Mouse (Mus musculus): Measurements from ENCODE around the gene Acss1. TPM values are rescaled to one million over a fixed set of nuclear protein-coding genes. Genes with fewer than 3 reads are reported as not detected.

Gene Acss1
- polyA plus RNA-seq, 1 experiment from 2014 or later, result 5.3 TPM

GRCm38 (mm10) chr2:150666723-150667064 lies 1.6 kb downstream of the Acss1 start:
- Histone ChIP-seq H3K27ac (ENCODE audit: low read depth) (no peak overlapping the region), H3K4me1 (ENCODE audit: insufficient read depth) (peaks cover 6% of the 10 kb centered on the region; the same call in 1 of the 2 replicates), H3K36me3 (ENCODE audit: insufficient read depth) (no peaks in the 10 kb centered on the region), H3K4me3 (ENCODE audit: low read depth, low read length) (peak overlapping the region; percentile 60), H3K4me2 (peak overlapping the region; percentile 97), H3K9ac (no peak overlapping the region), H3K9me3 (ENCODE audit: low read depth, low read length) (no peaks in the 10 kb centered on the region), H3K27me3 (ENCODE audit: insufficient read depth, low read length) (peaks cover 7% of the 10 kb centered on the region; the same call in 1 of the 2 replicates)
- WGBS, result 31% methylated on average over 7 of the region's 7 CpGs
- DNase-seq, result no peak
- no peak for TF ChIP-seq CTCF (IDR thresholded peaks at IDR 0.05; ENCODE audit: low read depth)
- ATAC-seq (ENCODE audit: insufficient read depth), result no peak

- ATAC-seq (ENCODE audit: insufficient read depth) (no peak), DNase-seq (no peak)
- Histone ChIP-seq H3K4me3 (ENCODE audit: low read depth, low read length) (no peak overlapping the region), H3K27ac (ENCODE audit: low read depth) (no peak overlapping the region), H3K4me1 (ENCODE audit: insufficient read depth) (peaks cover 6% of the 10 kb centered on the region; the same call in 1 of the 2 replicates), H3K9me3 (ENCODE audit: low read depth, low read length) (no peaks in the 10 kb centered on the region), H3K36me3 (ENCODE audit: insufficient read depth) (no peaks in the 10 kb centered on the region), H3K27me3 (ENCODE audit: insufficient read depth, low read length) (peaks cover 7% of the 10 kb centered on the region; the same call in 1 of the 2 replicates), H3K9ac (no peak overlapping the region), H3K4me2 (peak overlapping the region; percentile 16; the same call in 1 of the 2 replicates)
- TF ChIP-seq CTCF (IDR thresholded peaks at IDR 0.05; ENCODE audit: low read depth), result no peak
- WGBS, result 39% methylated on average over 10 of the region's 10 CpGs
Measured at GRCm38 (mm10) chr2:150665534-150666451, 2.5 kb downstream of the Acss1 start.

GRCm38 (mm10) chr2:150665006-150665405 lies 3.3 kb downstream of the Acss1 start:
- no peak overlapping the region for H3K27ac ChIP-seq (ENCODE audit: low read depth)
- peaks cover 6% of the 10 kb centered on the region; the same call in 1 of the 2 replicates for H3K4me1 ChIP-seq (ENCODE audit: insufficient read depth)
- WGBS, result 60% methylated on average over 2 of the region's 2 CpGs
- TF ChIP-seq CTCF (IDR thresholded peaks at IDR 0.05; ENCODE audit: low read depth), result no peak
- H3K9ac ChIP-seq, result no peak overlapping the region
- H3K4me3 ChIP-seq (ENCODE audit: low read depth, low read length), result no peak overlapping the region
- DNase-seq (no peak), ATAC-seq (ENCODE audit: insufficient read depth) (no peak)
- H3K36me3 ChIP-seq (ENCODE audit: insufficient read depth), result no peaks in the 10 kb centered on the region
- H3K4me2 ChIP-seq, result peak overlapping the region; percentile 16; the same call in 1 of the 2 replicates
- H3K27me3 ChIP-seq (ENCODE audit: insufficient read depth, low read length), result peaks cover 7% of the 10 kb centered on the region; the same call in 1 of the 2 replicates
- no peaks in the 10 kb centered on the region for H3K9me3 ChIP-seq (ENCODE audit: low read depth, low read length)

GRCm38 (mm10) chr2:150664152-150664920 lies 4.0 kb downstream of the Acss1 start:
- TF ChIP-seq CTCF (IDR thresholded peaks at IDR 0.05; ENCODE audit: low read depth), result no peak
- Histone ChIP-seq H3K4me2 (no peak overlapping the region), H3K9me3 (ENCODE audit: low read depth, low read length) (no peaks in the 10 kb centered on the region), H3K9ac (no peak overlapping the region), H3K4me3 (ENCODE audit: low read depth, low read length) (no peak overlapping the region), H3K27me3 (ENCODE audit: insufficient read depth, low read length) (peaks cover 7% of the 10 kb centered on the region; the same call in 1 of the 2 replicates), H3K27ac (ENCODE audit: low read depth) (no peak overlapping the region), H3K36me3 (ENCODE audit: insufficient read depth) (no peaks in the 10 kb centered on the region), H3K4me1 (ENCODE audit: insufficient read depth) (peaks cover 6% of the 10 kb centered on the region; the same call in 1 of the 2 replicates)
- ATAC-seq (ENCODE audit: insufficient read depth), result no peak
- DNase-seq, result no peak
- WGBS, result 55% methylated on average over 5 of the region's 5 CpGs

GRCm38 (mm10) chr2:150663255-150663654 lies 5.0 kb downstream of the Acss1 start:
- Histone ChIP-seq H3K27ac (ENCODE audit: low read depth) (no peak overlapping the region), H3K9ac (no peak overlapping the region), H3K27me3 (ENCODE audit: insufficient read depth, low read length) (peaks cover 7% of the 10 kb centered on the region; the same call in 1 of the 2 replicates), H3K9me3 (ENCODE audit: low read depth, low read length) (no peaks in the 10 kb centered on the region), H3K4me3 (ENCODE audit: low read depth, low read length) (no peak overlapping the region), H3K4me1 (ENCODE audit: insufficient read depth) (peaks cover 1% of the 10 kb centered on the region; the same call in 1 of the 2 replicates), H3K36me3 (ENCODE audit: insufficient read depth) (no peaks in the 10 kb centered on the region), H3K4me2 (no peak overlapping the region)
- ATAC-seq (ENCODE audit: insufficient read depth) (no peak), DNase-seq (peak; percentile 40)
- WGBS, result 45% methylated on average over 9 of the region's 9 CpGs
- no peak for TF ChIP-seq CTCF (IDR thresholded peaks at IDR 0.05; ENCODE audit: low read depth)

- DNase-seq, result no peak
- no peak overlapping the region for H3K27ac ChIP-seq (ENCODE audit: low read depth)
- 74% methylated on average over 2 of the region's 2 CpGs for WGBS
- H3K36me3 ChIP-seq (ENCODE audit: insufficient read depth), result no peaks in the 10 kb centered on the region
- H3K9ac ChIP-seq, result no peak overlapping the region
- H3K4me1 ChIP-seq (ENCODE audit: insufficient read depth), result no peaks in the 10 kb centered on the region
- no peak overlapping the region for H3K4me3 ChIP-seq (ENCODE audit: low read depth, low read length)
- no peak for ATAC-seq (ENCODE audit: insufficient read depth)
- H3K9me3 ChIP-seq (ENCODE audit: low read depth, low read length), result no peaks in the 10 kb centered on the region
- TF ChIP-seq CTCF (IDR thresholded peaks at IDR 0.05; ENCODE audit: low read depth), result no peak
- no peak overlapping the region for H3K4me2 ChIP-seq
- peaks cover 3% of the 10 kb centered on the region; the same call in 1 of the 2 replicates for H3K27me3 ChIP-seq (ENCODE audit: insufficient read depth, low read length)
Measured at GRCm38 (mm10) chr2:150662007-150662406, 6.3 kb downstream of the Acss1 start.
